Mouse (Mus musculus) cerebellum, adult 9-11 months (tissue): Measurements from ENCODE around the gene Mturn.
A peak's percentile ranks its signal among the peaks of the same experiment; 100 is the strongest.

ENCODE experiments used
- DNase-seq: peaks from one replicate; pipeline ENCODE4 v3.0.0; 2022

Mturn gene

DNA sequence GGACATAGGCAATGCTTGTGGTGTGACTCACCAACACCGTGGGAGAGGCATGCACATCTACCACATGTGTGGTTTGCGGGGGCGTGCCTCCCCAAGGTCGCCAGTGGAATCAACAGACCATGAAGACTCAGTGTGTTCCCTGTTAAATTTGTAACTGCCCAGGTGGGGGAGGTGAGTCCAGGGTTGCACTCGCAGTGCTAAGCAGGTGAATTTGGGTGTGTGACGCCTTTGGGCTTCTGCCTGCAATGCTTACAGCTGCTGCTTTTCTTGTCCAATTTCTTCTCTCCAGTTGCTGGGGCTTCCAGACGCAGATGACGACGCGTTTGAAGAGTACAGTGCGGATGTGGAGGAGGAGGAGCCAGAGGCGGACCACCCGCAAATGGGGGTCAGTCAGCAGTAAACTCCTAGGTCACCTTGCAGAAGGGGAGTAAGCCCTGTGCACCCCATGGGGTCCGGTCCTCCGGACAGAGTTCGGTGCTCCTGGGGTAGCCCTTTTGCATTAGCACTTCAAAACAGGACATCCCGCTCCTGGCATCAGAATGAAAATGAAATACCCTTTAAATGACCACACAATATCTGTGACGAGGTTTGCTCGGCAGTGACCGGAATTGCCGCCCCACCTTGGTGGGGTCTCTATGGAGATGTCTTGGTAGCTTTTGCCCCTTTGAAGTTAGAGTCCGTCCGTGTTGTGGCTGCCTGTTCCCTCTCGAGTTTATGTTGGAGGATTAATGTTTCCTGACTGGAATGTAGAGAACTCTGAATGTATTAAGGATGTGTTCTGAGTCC is 17.5 kb downstream of the Mturn start:
- DNase-seq = no peak

DNA sequence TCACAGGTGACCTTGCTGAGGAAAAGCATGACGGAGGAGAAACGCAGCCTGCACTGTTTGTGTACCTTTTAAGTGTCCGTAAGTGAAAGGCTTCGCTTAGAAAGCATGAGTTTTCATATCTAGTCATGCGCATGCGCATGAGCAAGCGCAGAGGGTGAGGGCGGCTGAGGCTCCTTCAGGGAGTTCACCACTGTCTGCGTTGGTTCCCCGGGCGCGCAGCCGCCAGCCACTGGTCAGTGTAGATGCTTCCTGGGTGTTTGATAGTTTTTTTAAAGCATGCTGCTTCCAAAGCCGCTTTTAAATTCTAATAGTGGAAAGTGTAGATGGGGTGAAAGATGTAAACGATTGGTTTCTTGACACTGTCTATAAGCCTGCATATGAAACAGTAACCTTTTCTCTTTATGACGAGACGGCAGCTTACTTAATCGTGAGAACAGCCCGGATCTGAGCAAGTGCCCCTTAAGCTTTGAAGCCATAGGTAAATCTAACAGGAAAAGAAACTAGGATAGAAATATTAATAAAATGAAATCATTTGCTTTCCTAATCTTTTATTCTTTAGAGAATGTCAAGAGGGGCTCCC is 18.1 kb downstream of the Mturn start:
- DNase-seq = peak; percentile 81

DNA sequence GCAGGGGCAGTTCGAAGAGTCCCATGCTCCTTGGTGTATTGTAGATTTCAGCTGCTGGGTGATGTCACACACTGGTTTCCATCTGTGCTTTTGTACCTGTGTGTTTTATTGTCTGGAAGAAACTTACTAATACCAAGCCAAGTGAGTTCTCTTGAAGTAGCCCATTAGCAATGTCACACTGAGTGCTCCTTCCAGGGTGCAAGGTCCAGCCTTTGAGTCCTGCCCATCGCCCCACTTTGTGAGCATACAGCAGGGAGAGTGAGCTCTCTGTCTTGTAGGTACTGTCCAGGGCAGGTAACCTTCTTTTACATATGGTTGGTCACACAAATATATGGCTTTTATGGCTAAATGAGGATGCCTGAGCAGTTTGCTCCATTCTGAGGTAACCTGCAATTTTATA is 19.1 kb downstream of the Mturn start:
- DNase-seq = no peak

DNA sequence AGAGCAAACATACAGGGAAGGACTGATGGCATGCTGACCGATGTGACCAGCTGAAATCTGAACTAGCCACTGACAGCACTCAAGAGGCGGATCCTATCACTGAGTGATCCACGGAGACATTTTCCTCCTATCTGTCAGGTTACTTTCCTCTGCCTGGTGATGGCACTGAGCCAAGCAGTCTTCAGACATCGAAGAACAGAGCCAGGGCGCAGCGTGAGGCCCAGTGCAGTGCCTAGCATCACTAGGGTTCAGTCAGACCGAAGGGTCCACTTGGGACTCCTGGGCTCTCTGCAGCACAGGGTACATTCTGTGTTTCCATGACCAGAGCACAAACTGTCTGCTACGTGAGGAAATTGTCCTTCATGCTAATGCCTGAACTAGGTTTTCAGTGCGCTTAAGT is 20.5 kb downstream of the Mturn start:
- no peak for DNase-seq

DNA sequence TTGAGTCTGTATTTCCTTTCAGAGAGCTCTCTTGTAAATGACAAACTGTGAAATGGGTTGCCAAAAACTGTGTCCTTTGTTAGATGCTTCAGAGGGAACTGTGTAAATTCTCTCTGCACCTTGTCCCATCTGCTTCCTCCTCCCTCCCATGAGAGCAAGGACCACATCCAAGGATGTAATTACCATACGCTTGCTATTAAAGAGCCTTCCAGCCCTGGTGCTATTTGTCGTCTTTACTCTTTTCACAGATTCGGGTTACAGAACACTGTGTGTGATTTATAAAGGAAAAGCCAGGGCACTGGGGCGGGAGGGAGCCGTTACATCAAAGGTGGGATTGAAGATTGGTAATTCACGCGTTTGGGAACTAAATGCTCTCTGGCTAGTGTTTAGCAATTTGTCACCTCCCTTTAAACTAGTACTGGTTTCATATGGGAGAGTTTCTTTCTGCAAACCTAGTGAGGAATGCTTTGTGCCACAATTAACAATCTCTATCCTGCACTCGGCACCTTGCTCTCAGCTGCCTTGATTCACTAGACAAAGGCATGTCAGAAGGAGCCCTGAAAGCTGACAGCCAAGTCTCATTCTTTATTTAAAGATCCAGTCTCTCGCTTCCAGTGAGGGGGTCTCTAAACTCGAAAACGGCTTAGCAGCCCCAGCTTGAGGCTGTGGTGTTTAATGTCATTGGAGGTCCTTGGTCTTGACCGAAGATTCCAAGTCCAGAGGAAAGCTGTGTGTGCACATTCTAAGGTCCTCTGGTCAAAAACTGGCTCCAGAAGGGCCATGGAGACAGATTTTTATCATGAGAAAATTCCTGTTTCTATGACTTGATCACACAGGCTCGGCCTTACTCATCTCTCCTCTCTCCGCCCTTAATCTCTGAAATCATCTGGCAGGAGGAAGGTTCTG is 22.5 kb downstream of the Mturn start:
- DNase-seq = no peak

DNA sequence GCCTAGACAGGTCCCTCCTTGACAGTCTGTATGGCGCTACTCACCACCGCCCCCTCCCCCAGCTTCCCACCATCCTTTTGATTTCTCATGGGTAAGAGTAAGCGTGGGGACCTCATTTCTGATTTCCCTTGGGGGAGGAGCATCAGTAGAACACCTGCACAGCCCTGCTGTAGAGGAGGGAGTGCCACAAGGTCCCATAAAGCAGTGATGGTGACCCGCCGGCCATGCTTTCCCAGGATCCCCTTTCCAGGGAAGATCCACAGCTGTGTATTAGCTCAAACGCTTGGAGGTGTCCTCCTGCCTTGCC is 23.1 kb downstream of the Mturn start:
- DNase-seq = no peak

DNA sequence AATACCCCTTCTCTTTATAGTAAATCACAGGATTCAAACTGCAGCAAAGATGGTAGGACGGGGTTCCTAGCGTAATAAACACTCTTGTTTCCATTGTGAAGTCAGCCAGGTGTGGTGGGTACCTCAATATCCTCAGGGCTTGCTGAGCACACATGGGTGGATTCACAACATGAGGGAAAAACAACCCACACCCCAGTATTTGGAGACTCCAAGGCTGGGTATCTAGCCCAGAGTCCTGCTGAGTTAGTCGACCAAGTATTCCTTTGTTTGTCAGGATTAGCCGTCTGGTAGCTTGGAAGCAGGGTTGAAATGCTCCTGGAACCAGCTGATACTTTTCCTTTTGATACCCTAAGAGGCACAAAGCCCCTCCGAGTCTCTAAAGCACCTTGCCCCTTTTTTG is 23.4 kb downstream of the Mturn start:
- no peak for DNase-seq

DNA sequence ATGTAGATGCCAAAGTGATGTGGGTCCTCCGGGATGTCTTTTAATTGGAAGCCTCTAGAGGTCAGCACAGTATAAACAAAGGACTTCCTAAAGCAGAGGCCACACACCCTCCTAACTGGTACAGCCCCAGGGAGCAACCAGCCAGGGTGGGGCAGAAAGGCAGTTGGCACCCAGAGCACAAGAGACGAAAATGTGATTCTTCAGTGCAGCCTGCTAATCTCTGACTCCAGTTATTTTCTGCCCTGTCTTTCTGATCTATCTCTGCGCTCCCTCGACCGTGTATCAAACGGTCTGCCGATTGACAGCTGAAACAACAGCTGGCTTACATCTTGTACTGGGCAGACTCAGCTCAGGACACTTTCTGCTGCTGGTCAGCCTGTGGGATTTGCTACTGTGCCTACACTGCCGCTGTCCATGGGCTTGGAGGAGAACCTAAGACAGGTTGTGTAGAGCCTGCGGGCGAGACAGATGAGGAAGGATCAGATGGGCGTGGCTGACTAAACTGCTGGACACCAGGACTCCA is 24.0 kb downstream of the Mturn start:
- DNase-seq = peak; percentile 38

DNA sequence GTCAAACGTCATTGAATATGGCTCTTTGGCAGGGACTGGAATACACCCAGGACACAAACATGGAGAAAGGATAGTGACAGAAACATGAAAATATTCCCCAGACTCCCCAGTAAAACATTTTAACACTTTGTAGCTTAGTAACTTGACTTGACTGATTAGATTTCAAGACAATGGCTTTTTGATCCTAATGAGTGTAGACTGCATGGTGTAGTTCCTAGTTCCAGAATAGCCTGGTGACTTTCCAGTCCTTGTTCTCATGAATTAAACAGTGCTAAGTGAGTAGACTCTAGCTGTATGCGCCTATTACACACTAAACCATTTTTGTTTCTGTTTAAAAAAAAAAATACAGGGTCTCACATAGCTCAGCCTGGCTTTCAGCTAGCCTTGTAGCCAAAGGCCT is 24.7 kb downstream of the Mturn start:
- no peak for DNase-seq

DNA sequence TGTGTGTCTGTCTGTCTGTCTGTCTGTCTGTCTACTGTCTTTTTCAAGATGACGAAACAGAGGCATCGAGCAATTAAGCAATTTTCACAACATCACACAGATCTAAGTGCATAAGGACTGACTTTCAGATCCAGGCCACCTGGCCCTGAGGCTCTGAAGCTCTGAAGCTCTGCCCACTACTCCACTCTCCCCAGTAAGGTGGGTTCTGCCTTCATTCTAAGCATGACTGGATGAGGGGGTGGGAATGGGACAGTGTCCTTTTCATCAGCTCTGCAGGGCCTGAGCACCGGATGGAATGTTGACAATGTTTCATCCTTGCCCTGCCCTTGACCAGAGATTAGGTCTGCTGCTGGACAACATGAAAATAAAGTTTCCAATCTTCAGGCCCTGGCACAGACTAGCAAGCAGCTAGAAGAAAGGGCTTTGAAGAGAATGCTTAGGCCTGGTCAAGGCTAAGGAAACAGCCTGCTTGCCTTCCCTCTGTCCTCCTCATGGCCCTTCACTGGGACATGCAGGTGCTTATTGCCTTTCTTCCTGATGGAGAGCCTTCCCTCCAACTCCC is 25.3 kb downstream of the Mturn start:
- DNase-seq = no peak

DNA sequence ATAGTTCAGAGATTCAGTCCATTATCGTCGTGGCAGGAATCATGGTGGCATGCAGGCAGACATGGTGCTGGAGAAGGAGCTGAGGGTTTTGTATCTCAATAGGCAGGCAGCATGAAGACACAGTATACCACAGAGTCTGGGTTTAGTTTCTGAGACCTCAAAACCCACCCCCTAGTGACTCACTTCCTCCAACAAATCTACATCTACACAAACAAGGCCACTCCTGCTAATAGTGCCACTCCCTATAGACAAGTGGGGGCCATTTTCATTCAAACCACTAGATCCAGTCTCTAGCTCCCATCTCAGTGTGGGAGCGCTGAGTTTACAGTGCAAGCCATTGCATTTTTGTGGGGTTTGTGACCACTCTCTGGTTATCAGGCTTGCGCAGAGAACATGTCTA is 27.2 kb downstream of the Mturn start:
- DNase-seq = no peak

DNA sequence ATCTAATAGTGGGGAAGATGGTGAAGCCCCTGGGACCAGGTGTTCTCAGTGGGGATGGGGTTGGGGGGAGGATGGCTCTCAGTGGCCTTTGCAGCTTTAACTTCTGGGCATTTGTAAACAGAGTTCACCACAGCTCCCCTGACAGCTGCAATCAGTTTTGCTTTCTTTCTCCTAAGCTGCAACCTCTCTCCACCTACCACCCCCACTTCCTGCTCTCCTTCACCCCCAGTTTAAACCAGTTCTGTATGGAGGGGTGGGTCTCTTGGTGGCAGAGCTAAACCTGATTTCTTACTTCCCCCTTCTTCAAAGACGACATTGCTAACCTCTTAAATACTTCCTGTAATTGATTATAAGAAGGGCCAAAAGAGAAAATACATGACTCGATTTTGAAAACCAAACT is 34.3 kb downstream of the Mturn start:
- no peak for DNase-seq

DNA sequence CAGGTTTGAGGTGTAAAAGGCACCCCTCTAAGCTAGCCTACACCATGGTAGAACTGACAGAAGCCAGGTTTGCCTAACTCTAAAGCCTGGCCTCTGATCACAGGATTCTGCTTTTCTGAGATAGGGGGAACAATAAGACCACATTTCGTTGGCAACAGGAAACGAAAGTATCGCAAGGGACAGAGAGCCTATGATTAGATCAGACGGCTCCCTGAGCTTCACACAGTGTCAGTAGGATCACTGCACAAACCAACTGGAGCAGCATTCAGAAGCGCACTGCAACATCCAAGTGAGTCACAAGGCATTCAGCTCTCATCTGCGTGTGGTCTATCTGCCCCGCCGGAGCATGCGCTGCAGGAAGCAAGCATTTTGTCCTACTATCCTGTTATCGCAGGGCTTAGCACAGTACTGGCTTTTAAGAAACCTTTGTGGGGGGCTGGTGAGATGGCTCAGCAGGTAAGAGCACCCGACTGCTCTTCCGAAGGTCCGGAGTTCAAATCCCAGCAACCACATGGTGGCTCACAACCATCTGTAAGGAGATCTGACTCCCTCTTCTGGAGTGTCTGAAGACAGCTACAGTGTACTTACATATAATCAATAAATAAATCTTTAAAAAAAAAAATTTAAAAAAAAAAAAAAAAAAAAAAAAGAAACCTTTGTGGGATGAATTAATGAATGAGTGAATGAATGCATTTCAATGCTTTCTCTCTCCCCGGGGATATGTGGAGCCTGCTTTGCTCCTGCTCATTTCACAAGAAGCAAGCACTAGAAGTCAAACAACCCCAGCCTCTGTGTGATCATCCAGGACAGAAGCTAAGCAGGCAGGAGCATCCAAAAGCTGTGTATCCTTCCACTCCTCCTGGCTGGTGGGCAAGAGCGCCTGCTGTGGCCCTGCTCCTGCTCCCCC is 37.6 kb downstream of the Mturn start:
- DNase-seq = peak; percentile 8

DNA sequence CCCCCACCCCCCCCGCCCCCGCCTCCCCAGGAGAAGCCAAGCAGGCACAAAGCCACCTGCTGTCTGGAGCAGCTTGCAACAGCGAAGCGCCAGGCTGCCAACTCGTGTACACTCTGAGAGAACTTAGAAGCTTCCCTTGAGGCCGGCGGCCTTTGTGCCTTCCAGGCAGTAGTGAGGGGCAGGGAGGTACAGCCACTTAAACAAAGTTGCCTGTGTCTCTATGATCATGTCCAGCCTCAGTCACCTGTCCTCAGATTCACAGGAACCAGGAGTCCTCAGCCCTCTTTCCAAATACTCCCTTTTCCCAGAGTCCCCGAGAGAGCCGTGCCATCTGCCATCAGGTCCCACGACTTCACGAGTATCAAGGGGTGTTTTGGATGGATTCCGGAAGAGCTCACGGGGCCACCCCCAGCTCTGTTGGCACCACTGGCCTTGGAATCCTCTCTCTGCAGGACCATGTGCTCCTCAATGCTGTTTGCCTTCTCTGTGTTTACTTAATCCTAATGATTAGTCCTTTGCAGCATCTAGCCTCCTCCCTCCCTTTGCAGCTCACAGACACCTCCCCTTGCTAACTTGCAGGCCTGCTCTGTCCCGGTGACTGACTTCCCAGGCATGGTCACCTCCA is 38.4 kb downstream of the Mturn start:
- DNase-seq = peak; percentile 36

DNA sequence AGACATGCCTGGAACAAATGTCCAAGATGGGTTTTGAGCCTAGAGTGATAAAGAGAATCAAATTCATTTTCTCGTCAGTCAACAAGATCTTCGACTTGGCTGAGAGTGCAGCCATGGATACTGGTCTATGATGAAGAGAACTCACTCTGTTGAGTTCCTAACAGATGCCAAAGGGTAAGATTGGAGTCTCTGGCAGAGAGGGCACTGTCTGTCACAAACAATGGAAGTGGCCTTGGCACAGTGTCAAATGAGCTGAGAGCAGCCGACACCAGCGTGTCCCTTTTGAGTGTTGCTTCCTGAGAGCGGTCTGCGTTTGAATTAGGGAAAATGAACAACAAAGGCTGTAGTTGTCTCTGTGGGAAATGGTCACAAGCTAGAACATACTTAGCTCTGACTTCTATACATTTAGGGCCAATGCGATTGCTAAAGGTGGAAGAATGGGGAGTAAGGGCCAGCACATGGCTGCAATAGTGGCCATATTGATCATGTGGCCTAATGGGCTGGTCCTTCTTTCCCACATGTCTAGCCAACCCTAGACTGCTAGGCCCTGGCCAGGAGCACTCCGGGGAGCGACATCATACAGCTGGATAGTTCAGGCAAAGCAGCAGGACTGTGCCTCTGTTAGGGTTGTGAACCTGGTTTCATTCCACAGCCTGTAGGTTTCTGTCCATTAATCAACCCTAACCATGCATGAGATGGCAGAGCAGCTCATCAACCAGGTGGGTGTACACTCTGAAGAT is 39.3 kb downstream of the Mturn start:
- DNase-seq = no peak

DNA sequence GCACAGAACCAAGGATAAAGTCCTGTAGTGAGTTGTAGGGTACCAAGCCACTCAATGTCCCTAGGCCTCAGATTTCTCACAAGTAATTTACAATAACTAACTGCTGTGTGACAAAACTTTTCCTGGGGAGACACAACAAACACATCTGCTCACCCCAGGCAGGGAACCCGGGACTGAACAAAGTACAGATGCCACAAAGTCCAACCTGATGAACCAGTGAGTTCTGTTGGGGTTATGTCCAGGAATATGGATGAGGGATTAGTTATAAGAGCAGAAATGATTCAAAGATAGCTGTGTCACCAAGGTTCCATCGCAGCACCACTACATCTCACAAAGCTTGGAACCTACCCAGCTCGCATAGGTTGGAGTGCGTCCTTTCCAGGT is 39.8 kb downstream of the Mturn start:
- no peak for DNase-seq

DNA sequence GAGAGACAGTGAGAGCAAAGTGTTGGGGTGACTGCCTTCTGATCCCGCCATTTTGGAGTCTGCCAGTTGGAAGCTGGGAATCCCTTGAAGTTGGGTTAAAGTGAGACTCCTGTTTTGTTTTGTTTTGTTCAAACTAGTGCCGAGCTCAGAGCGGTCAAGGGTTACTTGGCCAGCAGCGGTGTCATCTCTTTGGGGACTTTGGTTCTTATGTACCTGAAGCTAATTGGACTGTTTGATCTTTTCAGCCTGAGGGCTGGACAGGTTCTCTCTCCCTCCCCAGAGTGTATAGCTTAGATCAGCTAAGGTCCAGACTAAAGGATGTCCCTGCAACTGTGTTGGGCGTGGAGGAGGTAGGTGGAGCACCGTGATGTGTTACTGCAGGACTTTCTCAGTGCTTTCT is 44.9 kb downstream of the Mturn start:
- no peak for DNase-seq

DNA sequence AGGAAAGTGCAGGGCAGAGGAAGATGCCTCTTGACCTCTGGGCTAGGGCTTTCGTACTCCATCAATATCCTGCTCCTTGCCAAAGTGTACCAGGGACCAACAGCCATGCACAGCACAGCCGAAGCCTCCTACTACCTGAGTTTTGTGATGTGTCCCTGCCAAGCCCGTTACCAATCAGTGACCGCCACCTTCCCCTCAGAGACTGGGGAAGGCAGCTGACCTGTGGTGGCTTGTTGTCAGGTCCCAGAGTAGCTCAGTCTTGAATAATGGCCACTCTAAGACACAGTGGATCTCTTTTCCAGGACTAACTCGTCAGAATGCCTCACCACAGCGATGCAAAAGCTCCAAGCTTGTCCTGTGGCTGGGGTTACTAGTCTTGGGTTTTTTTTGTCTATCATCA is 45.4 kb downstream of the Mturn start:
- DNase-seq = no peak

DNA sequence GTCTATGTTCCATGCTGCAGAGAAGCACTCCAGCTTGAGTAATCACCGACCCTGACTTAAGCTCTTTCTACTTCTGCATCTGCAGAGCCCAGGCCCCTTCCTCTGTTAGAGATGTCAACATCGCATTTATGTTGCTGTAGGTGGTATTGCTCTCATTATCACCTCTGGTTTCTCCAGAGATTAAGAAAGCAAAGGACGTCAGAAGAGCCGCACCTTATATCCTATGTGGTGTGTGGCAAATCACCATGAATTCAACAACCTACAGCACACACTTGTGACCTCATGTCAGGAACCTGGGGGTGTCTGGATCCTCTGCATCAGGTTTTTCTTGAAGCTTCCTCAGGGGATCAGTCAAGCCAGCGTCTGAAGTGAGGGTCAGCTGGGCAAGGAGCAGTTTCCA is 46.0 kb downstream of the Mturn start:
- DNase-seq = no peak

DNA sequence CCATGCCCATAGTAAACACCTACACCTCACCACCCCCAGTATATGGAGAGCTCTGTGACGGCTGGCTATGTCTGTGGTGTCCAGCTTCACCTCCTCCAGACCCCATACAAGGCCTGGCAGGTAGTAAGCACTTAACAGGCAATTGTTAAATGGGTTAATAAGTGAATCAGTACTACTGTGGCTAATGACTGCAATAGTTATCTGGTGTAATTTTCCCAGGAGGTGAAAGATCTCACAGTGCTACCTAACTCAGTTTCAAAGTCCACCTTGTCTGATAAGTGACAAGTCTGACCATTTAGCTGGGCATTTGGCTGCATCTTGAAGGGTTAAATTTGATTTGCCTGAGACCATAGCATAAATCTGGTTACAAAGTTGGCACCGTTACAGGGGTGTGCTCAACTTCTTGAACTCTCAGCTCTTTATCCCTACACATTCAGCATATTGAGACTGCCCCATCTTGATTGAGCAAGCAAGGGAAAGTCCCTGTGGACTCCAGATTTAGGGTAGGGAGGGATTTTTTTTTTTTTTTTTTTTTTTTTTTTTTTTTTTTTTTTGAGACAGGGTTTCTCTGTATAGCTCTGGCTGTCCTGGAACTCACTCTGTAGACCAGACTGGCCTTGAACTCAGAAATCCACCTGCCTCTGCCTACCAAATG is 48.2 kb downstream of the Mturn start:
- no peak for DNase-seq

DNA sequence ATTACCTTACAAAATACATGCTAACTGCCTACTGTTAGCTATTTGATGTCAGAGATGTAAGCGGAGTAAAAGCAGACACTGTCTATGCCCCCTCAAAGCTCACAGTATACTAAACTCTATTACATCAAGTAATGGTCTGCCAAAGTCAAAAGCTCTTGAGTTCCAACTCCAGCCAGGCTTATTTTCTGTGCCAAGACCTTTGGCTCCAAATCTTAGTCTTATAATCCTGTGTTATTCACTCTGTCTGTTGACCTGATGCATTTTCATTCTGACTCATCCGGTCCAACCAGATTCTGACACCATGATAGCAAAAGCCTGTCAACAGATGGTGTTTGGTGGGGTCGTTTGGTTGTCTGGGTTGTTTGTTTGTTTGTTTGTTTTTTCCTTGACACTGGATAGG is 50.3 kb downstream of the Mturn start:
- DNase-seq = no peak
